Mouse (Mus musculus): ENCODE measurements around the gene Tmem221. TPM values are rescaled to one million over a fixed set of nuclear protein-coding genes. Genes with fewer than 3 reads are reported as not detected.

Tmem221 gene
- 0.86 and 0.88 TPM in 2 replicates for polyA plus RNA-seq (2012; rRNA removed)

- Histone ChIP-seq H3K27me3 (ENCODE audit: control insufficient read depth, insufficient read depth, low read length) (no peaks in the 10 kb centered on the region), H3K36me3 (ENCODE audit: control insufficient read depth, insufficient read depth, low read length) (no peaks in the 10 kb centered on the region), H3K4me1 (ENCODE audit: control insufficient read depth, insufficient read depth, low read length) (peaks cover 22% of the 10 kb centered on the region), H3K4me3 (ENCODE audit: control insufficient read depth, low read depth, low read length) (peak within 1 kb of the TSS; percentile 40), H3K27ac (ENCODE audit: control insufficient read depth, insufficient read depth, low read depth, low read length) (no peak within 1 kb of the TSS)
- TF ChIP-seq POLR2A (IDR thresholded peaks at IDR 0.05; ENCODE audit: control insufficient read depth, low read depth, low read length): no peak
- TF ChIP-seq CTCF (IDR thresholded peaks at IDR 0.05; ENCODE audit: control insufficient read depth, insufficient read depth, insufficient replicate concordance, low read depth, low read length): no peak
Measured at GRCm38 (mm10) chr8:71558071-71558957, at the start of gene Tmem221. Gene Tmem221 (minus strand): TSS chr8:71558871.

- no peaks in the 10 kb centered on the region for H3K27me3 ChIP-seq (ENCODE audit: control insufficient read depth, insufficient read depth, low read length)
- no peak overlapping the region for H3K4me3 ChIP-seq (ENCODE audit: control insufficient read depth, low read depth, low read length)
Measured at GRCm38 (mm10) chr8:71604021-71604420, 45.4 kb upstream of the Tmem221 start.

DNA sequence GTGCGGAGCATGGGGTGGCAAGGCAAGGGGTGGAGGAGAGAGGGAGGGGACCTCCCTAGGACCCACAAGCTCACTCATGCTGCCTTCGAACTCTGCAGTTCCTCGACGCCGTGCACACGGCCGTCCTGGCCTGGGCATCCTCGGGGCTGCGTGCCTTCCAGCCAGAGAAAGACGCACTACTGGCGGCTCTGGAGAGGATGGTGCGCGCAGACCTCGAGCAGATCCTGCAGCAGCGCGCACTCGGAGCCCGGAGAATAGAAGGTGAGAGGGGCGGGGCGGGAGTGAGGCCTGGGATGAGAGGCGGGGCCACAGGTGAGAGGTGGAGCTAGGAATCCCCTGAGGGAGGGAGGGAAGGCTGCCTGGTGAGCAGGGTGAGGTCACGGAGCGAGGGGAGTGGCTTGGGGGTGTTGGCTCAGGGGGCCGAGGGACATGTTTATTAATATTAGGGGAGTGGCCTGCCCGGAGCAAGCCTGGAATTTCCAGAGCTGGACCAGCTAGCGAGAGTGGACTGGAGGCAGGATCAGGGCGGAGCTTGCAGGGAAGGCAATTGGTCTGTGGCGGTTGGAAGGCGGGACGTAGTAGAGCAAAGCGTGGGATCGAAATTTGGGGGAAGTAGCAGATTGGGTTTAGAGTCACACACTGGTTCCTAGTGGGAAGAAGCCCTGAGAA is 44.1 kb upstream of the Tmem221 start:
- no peaks in the 10 kb centered on the region for H3K27me3 ChIP-seq (ENCODE audit: control insufficient read depth, insufficient read depth, low read length)
- H3K4me1 ChIP-seq (ENCODE audit: control insufficient read depth, insufficient read depth, low read length): peaks cover 7% of the 10 kb centered on the region
- TF ChIP-seq CTCF (IDR thresholded peaks at IDR 0.05; ENCODE audit: control insufficient read depth, insufficient read depth, insufficient replicate concordance, low read depth, low read length) (no peak), POLR2A (IDR thresholded peaks at IDR 0.05; ENCODE audit: control insufficient read depth, low read depth, low read length) (no peak)
- H3K27ac ChIP-seq (ENCODE audit: control insufficient read depth, insufficient read depth, low read depth, low read length): no peak overlapping the region
- H3K4me3 ChIP-seq (ENCODE audit: control insufficient read depth, low read depth, low read length): peak overlapping the region; percentile 65
- H3K36me3 ChIP-seq (ENCODE audit: control insufficient read depth, insufficient read depth, low read length): no peaks in the 10 kb centered on the region

More at GRCm38 (mm10) chr8:71604021-71604420, 45.4 kb upstream of the Tmem221 start:
- TF ChIP-seq POLR2A (IDR thresholded peaks at IDR 0.05; ENCODE audit: control insufficient read depth, low read depth, low read length): no peak
- Histone ChIP-seq H3K27ac (ENCODE audit: control insufficient read depth, insufficient read depth, low read depth, low read length) (no peak overlapping the region), H3K36me3 (ENCODE audit: control insufficient read depth, insufficient read depth, low read length) (no peaks in the 10 kb centered on the region), H3K4me1 (ENCODE audit: control insufficient read depth, insufficient read depth, low read length) (peaks cover 7% of the 10 kb centered on the region)

- no peaks in the 10 kb centered on the region for H3K27me3 ChIP-seq (ENCODE audit: control insufficient read depth, insufficient read depth, low read length)
- H3K36me3 ChIP-seq (ENCODE audit: control insufficient read depth, insufficient read depth, low read length): no peaks in the 10 kb centered on the region
- TF ChIP-seq CTCF (IDR thresholded peaks at IDR 0.05; ENCODE audit: control insufficient read depth, insufficient read depth, insufficient replicate concordance, low read depth, low read length) (no peak), POLR2A (IDR thresholded peaks at IDR 0.05; ENCODE audit: control insufficient read depth, low read depth, low read length) (no peak)
- peaks cover 7% of the 10 kb centered on the region for H3K4me1 ChIP-seq (ENCODE audit: control insufficient read depth, insufficient read depth, low read length)
- peak overlapping the region; percentile 65 for H3K4me3 ChIP-seq (ENCODE audit: control insufficient read depth, low read depth, low read length)
- H3K27ac ChIP-seq (ENCODE audit: control insufficient read depth, insufficient read depth, low read depth, low read length): no peak overlapping the region
Measured at GRCm38 (mm10) chr8:71601939-71602665, 43.4 kb upstream of the Tmem221 start.

DNA sequence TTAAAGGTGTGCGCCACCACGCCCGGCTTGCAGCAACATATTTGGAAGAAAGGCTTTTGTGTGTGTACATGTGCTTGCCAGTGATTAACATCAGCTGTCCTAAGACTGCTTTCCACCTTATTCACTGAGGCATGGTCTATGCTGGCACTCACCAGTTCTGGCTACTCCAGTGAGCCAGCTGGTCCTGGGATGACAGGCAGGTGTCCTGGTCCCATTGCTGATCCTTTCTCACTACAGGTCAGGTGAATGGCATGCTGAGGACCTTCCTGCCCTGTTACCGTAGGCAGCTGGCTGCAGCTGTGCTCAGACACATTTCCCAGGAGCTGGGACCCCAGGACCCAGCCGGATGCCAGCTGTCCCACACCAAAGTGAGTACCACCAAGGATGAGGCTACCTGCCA is 40.2 kb upstream of the Tmem221 start:
- H3K27ac ChIP-seq (ENCODE audit: control insufficient read depth, insufficient read depth, low read depth, low read length): no peak overlapping the region
- no peak overlapping the region for H3K4me3 ChIP-seq (ENCODE audit: control insufficient read depth, low read depth, low read length)
- H3K4me1 ChIP-seq (ENCODE audit: control insufficient read depth, insufficient read depth, low read length): peaks cover 10% of the 10 kb centered on the region
- TF ChIP-seq CTCF (IDR thresholded peaks at IDR 0.05; ENCODE audit: control insufficient read depth, insufficient read depth, insufficient replicate concordance, low read depth, low read length) (no peak), POLR2A (IDR thresholded peaks at IDR 0.05; ENCODE audit: control insufficient read depth, low read depth, low read length) (no peak)
- H3K27me3 ChIP-seq (ENCODE audit: control insufficient read depth, insufficient read depth, low read length): no peaks in the 10 kb centered on the region
- no peaks in the 10 kb centered on the region for H3K36me3 ChIP-seq (ENCODE audit: control insufficient read depth, insufficient read depth, low read length)

DNA sequence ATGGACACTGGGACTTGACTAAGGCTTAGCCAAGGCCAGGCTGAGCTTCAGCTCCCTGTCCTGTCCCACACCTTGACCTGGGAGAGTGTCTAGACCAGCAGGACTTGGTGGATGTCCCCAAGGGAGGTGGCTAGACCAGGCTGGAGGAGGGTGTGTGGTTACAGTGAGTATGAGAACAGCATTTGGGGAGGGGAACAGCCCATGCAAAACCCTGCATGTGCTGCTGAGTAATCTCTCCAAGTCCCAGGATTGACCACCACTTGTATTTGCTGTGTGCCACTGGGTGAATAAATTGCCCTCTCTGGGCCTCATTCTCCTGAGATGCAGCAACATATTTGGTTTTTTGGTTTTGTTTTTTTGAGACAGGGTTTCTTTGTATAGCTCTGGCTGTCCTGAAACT is 39.7 kb upstream of the Tmem221 start:
- H3K27me3 ChIP-seq (ENCODE audit: control insufficient read depth, insufficient read depth, low read length): no peaks in the 10 kb centered on the region
- no peak overlapping the region for H3K4me3 ChIP-seq (ENCODE audit: control insufficient read depth, low read depth, low read length)
- H3K27ac ChIP-seq (ENCODE audit: control insufficient read depth, insufficient read depth, low read depth, low read length): no peak overlapping the region
- peaks cover 10% of the 10 kb centered on the region for H3K4me1 ChIP-seq (ENCODE audit: control insufficient read depth, insufficient read depth, low read length)
- TF ChIP-seq CTCF (IDR thresholded peaks at IDR 0.05; ENCODE audit: control insufficient read depth, insufficient read depth, insufficient replicate concordance, low read depth, low read length) (no peak), POLR2A (IDR thresholded peaks at IDR 0.05; ENCODE audit: control insufficient read depth, low read depth, low read length) (no peak)
- no peaks in the 10 kb centered on the region for H3K36me3 ChIP-seq (ENCODE audit: control insufficient read depth, insufficient read depth, low read length)

GRCm38 (mm10) chr8:71597451-71597850 is 38.8 kb upstream of the Tmem221 start, which contains the start of gene Fam129c:
Gene Fam129c (plus strand): TSS chr8:71597648.
- no peaks in the 10 kb centered on the region for H3K36me3 ChIP-seq (ENCODE audit: control insufficient read depth, insufficient read depth, low read length)
- H3K4me3 ChIP-seq (ENCODE audit: control insufficient read depth, low read depth, low read length): no peak within 1 kb of the TSS
- TF ChIP-seq POLR2A (IDR thresholded peaks at IDR 0.05; ENCODE audit: control insufficient read depth, low read depth, low read length): no peak
- TF ChIP-seq CTCF (IDR thresholded peaks at IDR 0.05; ENCODE audit: control insufficient read depth, insufficient read depth, insufficient replicate concordance, low read depth, low read length): no peak
- no peak within 1 kb of the TSS for H3K27ac ChIP-seq (ENCODE audit: control insufficient read depth, insufficient read depth, low read depth, low read length)
- H3K27me3 ChIP-seq (ENCODE audit: control insufficient read depth, insufficient read depth, low read length): no peaks in the 10 kb centered on the region
- H3K4me1 ChIP-seq (ENCODE audit: control insufficient read depth, insufficient read depth, low read length): peaks cover 10% of the 10 kb centered on the region
